Mouse (Mus musculus) cortical plate, adult 2 months (tissue): Measurements from ENCODE around the gene Arid3a.

Experiments used
- CTCF ChIP-seq: fragments of 200-500 bp; IDR thresholded peaks from 2 replicates; pipeline ENCODE4 v1.5.1; 2011; ENCODE audit warnings: mild to moderate bottlenecking, control low read depth, low read length; ENCODE audit not compliant: insufficient read depth; ENCODE audit errors: extremely low read depth
- POLR2A ChIP-seq: fragments of 200-500 bp; IDR thresholded peaks from 2 replicates; pipeline ENCODE4 v1.6.1; 2011; ENCODE audit warnings: mild to moderate bottlenecking, low read length, control low read depth; ENCODE audit not compliant: insufficient read depth; ENCODE audit errors: extremely low read depth

- TF ChIP-seq CTCF (no peak), POLR2A (no peak)
Observed at GRCm38 (mm10) chr10:79886054-79886453, 40.8 kb upstream of the Arid3a start, which contains the start of gene Elane.
